Mouse (Mus musculus) bone marrow, adult 2 months (tissue): ENCODE data around the gene Slc25a28. TPM values are rescaled to one million over a fixed set of nuclear protein-coding genes. Genes with fewer than 3 reads are reported as not detected.

ENCODE experiments used
- H3K27ac ChIP-seq: fragments of 200-500 bp; 2 replicates; pipeline ENCODE4 v1.5.1; 2012; ENCODE audit warnings: low read depth, mild to moderate bottlenecking, control low read depth, inconsistent platforms, low read length; ENCODE audit not compliant: control insufficient read depth, poor library complexity, insufficient read depth
- H3K4me1 ChIP-seq: fragments of 200-500 bp; 2 replicates; pipeline ENCODE4 v1.6.1; 2011; ENCODE audit warnings: low read length; ENCODE audit not compliant: control insufficient read depth, insufficient read depth
- H3K4me3 ChIP-seq: fragments of 200-500 bp; replicated peaks from 2 replicates; pipeline ENCODE3; 2011; ENCODE audit warnings: mild to moderate bottlenecking, low read depth, low read length, control low read depth; ENCODE audit not compliant: control insufficient read depth
- CTCF ChIP-seq: fragments of 200-500 bp; IDR thresholded peaks from 2 replicates; pipeline ENCODE4 v1.5.1; 2011; ENCODE audit warnings: low read length, control low read depth; ENCODE audit not compliant: control insufficient read depth, insufficient read depth
- POLR2A ChIP-seq: fragments of 200-500 bp; IDR thresholded peaks from 2 replicates; pipeline ENCODE4 v1.6.1; 2011; ENCODE audit warnings: low read depth, mild to moderate bottlenecking, control low read depth, low read length, borderline replicate concordance; ENCODE audit not compliant: control insufficient read depth
- WGBS: fragments of 180-500 bp; shearing (Covaris S2); methylation state at CpG from one replicate; pipeline ENCODE4 v1.1.7; 2018; 5-methylcytosine and 5-hydroxymethylcytosine counted together
- polyA plus RNA-seq: library from polyadenylated mRNA; stranded (reverse); fragments of >200 nt; gene quantifications from 2 replicates; pipeline ENCODE4 v1.2.4, GENCODE M21; 2011; ENCODE audit warnings: low replicate concordance; ENCODE audit not compliant: missing spikeins, insufficient read depth, insufficient read length

The Slc25a28 gene
- polyA plus RNA-seq, 1 experiment: 92.8 TPM

- no peak overlapping the region for H3K4me3 ChIP-seq
- WGBS: 88% methylated on average over 7 of the region's 7 CpGs
- no peak for TF ChIP-seq CTCF
- TF ChIP-seq POLR2A: no peak
- peaks cover 3% of the 10 kb centered on the region; the same call in 1 of the 2 replicates for H3K4me1 ChIP-seq
- H3K27ac ChIP-seq: no peak overlapping the region
Observed at GRCm38 (mm10) chr19:43708206-43708605, 33.5 kb upstream of the Slc25a28 start.

DNA sequence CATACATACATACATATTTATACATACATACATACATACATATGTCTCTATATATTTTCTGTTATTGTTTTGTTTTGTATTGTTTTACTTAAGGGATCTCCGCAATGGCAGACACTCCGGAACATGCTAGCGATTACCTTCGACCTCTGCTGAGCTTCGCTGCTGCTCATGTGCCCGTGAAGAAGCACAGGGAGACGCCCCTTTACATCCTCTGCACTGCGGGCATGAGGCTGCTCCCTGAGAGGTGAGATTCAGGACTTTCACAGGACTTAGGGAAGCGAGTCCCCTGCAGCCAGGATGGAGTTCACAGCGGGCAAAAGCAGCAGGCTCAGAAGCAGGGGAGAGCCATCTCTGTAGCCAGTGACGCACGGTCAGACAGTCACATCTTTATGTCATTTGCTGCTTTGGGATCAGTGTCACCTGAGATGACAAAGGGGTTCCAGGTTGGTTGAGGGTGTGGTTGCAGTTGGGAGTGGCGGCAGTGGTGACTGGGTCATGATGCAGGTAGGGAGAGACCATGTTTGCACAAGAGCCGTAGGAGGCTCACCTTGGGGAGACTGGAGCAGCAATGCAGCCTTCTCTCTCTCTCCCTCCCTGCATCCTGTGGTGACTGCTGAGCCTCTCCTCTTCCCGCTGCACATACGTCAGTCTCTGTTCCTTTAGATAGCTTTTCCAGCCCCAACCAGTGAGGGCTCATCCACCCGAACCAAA, 30.3 kb upstream of the Slc25a28 start:
- no peak overlapping the region for H3K4me3 ChIP-seq
- H3K4me1 ChIP-seq: peaks cover 3% of the 10 kb centered on the region; the same call in 1 of the 2 replicates
- H3K27ac ChIP-seq: no peak overlapping the region
- 91% methylated on average over 17 of the region's 17 CpGs for WGBS
- no peak for TF ChIP-seq POLR2A
- no peak for TF ChIP-seq CTCF

DNA sequence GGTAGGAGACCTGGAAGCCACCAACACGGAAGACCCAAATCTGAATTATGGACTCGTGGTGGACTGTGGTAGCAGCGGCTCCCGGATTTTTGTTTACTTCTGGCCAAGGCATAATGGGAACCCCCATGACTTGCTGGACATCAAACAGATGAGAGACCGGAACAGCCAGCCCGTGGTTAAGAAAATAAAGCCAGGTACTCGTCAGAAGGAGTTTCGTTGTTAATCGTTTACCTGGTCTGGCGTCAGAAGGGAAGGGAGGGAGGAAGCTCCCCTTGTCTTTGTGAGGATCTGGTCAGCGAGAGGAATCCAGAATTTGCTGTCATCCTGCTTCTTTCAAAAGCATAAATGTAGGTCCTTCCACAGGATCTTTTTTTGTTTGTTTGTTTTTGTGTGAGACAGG, 29.5 kb upstream of the Slc25a28 start:
- H3K4me3 ChIP-seq: no peak overlapping the region
- WGBS: 88% methylated on average over 11 of the region's 11 CpGs
- H3K4me1 ChIP-seq: peaks cover 1% of the 10 kb centered on the region; the same call in 1 of the 2 replicates
- TF ChIP-seq POLR2A (no peak), CTCF (no peak)
- H3K27ac ChIP-seq: no peak overlapping the region

DNA sequence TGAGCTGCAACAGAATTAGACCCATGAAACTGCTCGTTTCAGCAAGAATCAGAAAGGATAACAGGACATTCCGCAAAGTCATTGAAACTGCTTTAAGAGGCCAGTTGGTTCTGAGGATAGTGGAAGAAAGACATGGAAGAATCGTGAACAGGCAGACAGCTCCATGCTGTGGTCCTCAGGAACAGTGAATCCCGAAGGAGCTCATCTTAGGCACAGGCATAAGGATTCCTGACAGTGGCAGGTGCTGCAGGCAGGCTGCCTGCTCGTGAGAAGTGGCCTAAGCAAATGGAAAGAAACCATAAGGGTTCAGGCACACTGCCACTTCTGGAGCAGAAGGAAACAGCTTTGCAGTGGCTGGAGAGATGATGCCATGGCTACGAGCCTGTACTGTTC, 25.1 kb upstream of the Slc25a28 start:
- 75% methylated on average over 6 of the region's 6 CpGs for WGBS
- H3K27ac ChIP-seq: no peak overlapping the region
- TF ChIP-seq POLR2A (no peak), CTCF (no peak)

GRCm38 (mm10) chr19:43699021-43699762, 24.5 kb upstream of the Slc25a28 start:
- peaks cover 3% of the 10 kb centered on the region for H3K4me1 ChIP-seq
- no peak overlapping the region for H3K27ac ChIP-seq
- TF ChIP-seq POLR2A: no peak
- TF ChIP-seq CTCF: no peak
- no peak overlapping the region for H3K4me3 ChIP-seq
- 71% methylated on average over 11 of the region's 11 CpGs for WGBS

More for the DNA sequence above, 25.1 kb upstream of the Slc25a28 start:
- Histone ChIP-seq H3K4me3 (no peak overlapping the region), H3K4me1 (peaks cover 3% of the 10 kb centered on the region)

GRCm38 (mm10) chr19:43697666-43698370, 23.1 kb upstream of the Slc25a28 start:
- TF ChIP-seq CTCF (no peak), POLR2A (no peak)
- Histone ChIP-seq H3K4me3 (no peak overlapping the region), H3K27ac (no peak overlapping the region), H3K4me1 (peaks cover 3% of the 10 kb centered on the region)
- WGBS: 86% methylated on average over 5 of the region's 5 CpGs

DNA sequence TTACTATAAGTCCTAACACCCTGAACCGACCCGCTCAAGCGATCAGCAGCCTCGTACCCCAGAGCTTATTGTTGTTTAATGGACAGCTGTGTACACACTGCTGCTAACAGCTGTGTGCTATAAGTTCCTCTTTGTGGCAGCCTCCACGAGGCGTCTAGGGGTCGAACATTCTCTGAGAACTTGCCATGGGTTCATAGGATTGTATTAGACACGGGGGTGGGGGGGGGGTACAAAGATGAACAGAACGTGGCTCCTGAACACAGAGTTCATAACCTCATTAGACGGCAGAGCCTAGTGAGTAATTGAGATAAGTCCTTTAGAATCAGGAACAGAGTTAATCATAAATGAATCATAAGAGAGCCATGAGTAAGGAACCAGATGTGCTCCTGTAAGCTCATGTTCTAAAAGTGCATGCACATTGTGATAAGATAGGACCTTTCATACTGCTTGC, 20.9 kb upstream of the Slc25a28 start:
- WGBS: 26% methylated on average over 10 of the region's 10 CpGs
- TF ChIP-seq POLR2A (no peak), CTCF (no peak)

GRCm38 (mm10) chr19:43692815-43693214, 18.1 kb upstream of the Slc25a28 start:
- Histone ChIP-seq H3K4me3 (no peak overlapping the region), H3K27ac (no peak overlapping the region), H3K4me1 (peaks cover 3% of the 10 kb centered on the region)
- TF ChIP-seq POLR2A (no peak), CTCF (no peak)
- 91% methylated on average over 14 of the region's 14 CpGs for WGBS

More for the DNA sequence above, 20.9 kb upstream of the Slc25a28 start:
- H3K4me1 ChIP-seq: peaks cover 3% of the 10 kb centered on the region
- no peak overlapping the region for H3K27ac ChIP-seq
- no peak overlapping the region for H3K4me3 ChIP-seq
